Mouse (Mus musculus): ENCODE results near the gene Cenpv. TPM values are rescaled to one million over a fixed set of nuclear protein-coding genes. Genes with fewer than 3 reads are reported as not detected.

Cenpv gene
- total and polyA plus RNA-seq, 3 experiments: 149 to 2,878 (median 178) TPM

DNA sequence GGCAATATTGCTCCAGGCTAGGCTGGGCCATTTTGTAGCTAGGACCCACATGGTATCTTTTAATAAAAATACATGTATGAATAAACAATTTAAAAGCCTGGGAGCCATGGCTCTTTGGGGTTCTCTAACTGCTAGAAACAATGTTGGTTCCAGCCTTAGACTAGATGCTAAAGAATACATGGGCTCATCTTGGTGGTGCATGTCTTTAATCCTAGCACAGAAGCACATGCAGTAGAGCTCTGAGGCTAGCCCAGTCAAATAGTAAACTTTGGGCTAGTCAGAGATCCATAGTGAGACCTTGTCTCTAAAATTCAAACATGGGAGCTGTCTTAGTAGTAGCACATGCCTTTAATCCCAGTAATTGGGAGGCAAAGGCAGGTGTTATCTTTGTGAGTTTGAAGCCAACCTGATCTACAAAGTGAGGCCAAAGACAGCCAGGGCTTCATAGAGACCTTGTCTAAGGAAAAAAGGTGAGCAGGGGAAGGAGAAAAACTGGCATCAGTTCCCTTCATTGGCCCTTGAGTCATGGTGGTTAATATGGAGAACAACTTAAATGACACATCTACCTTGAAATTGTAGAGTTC is 16.0 kb upstream of the Cenpv start:
- Histone ChIP-seq H3K9ac (ENCODE audit: control insufficient read depth, low read depth, low read length, poor library complexity, severe bottlenecking) (no peak overlapping the region), H3K9me3 (replicated peaks; ENCODE audit: insufficient read depth, low read length) (no peaks in the 10 kb centered on the region), H3K27ac (ENCODE audit: control insufficient read depth, low read depth, low read length) (no peak overlapping the region)

DNA sequence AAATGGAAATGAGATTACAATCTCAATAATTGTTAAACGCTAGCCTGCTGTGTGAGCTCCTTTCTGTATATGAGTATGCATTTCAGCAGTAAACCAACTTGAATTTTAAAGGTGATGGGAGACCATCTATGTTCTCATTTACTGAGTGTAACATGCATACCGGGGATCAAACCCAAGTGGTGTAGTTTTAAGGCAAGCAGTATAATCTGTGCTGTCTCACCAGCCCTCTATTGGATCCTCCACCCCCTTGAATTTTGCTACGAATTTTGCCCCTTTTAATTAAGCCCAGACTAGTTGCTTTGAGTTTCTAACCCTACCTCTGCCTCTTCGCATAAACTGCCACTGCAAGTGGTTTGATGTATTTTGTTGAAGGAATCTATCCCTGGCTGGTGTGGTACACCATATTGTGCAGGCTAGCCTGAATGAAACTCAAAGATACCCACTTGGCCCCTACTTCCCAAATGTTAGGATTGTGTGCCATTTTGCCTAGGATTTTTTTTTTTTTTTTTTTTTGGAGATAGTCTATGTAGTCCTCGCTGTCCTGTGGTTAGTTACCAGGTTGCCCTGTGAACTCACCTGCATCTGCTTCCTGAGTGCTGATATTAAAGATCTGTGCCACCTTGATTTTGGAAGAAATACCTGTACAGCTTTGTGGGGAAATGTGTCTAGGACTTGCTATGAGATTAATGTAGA is 15.2 kb upstream of the Cenpv start:
- Histone ChIP-seq H3K9ac (ENCODE audit: control insufficient read depth, low read depth, low read length, poor library complexity, severe bottlenecking) (peak overlapping the region; percentile 66), H3K79me2 (ENCODE audit: control insufficient read depth, insufficient read depth, low read length, poor library complexity) (peaks cover 27% of the 10 kb centered on the region), H3K9me3 (replicated peaks; ENCODE audit: insufficient read depth, low read length) (no peaks in the 10 kb centered on the region), H3K27me3 (ENCODE audit: control insufficient read depth in 1 of 2, insufficient read depth in 2 of 2, low read length in 2 of 2) (no peaks in the 10 kb centered on the region), H3K27ac (ENCODE audit: control insufficient read depth, low read depth, low read length) (no peak overlapping the region), H3K4me3 (ENCODE audit: control insufficient read depth in 1 of 2, insufficient read depth in 1 of 2, low read depth in 2 of 2, low read length in 2 of 2) (peak overlapping the region; percentile 58 to 73), H3K4me1 (ENCODE audit: control insufficient read depth in 1 of 2, insufficient read depth in 2 of 2, low read length in 2 of 2) (peaks cover 5 to 19% of the 10 kb centered on the region in 2 experiments; a peak in 3 of 4 replicates), H3K36me3 (ENCODE audit: control insufficient read depth in 1 of 2, insufficient read depth in 2 of 2, low read length in 2 of 2) (peaks cover 10 to 25% of the 10 kb centered on the region in 2 experiments)
- TF ChIP-seq CHD2 (IDR thresholded peaks at IDR 0.05; ENCODE audit: low read length): peak; percentile 2
- TF ChIP-seq POLR2A (IDR thresholded peaks at IDR 0.05; ENCODE audit: control insufficient read depth in 1 of 2, insufficient read depth in 1 of 2, low read depth in 1 of 2, low read length in 2 of 2, poor library complexity in 1 of 2): peak; percentile 17 to 63; a peak in 3 of 4 replicates
- 0 out of 2 replicates have a peak, but pooled peaks have one; percentile 13 for TF ChIP-seq BHLHE40 (IDR thresholded peaks at IDR 0.05; ENCODE audit: borderline replicate concordance, low read depth, low read length)
- TF ChIP-seq TAL1 (IDR thresholded peaks at IDR 0.05; ENCODE audit: low read length): no peak
- TF ChIP-seq EP300 (IDR thresholded peaks at IDR 0.05; ENCODE audit: low read depth in 1 of 2, low read length in 2 of 2): no peak
- no peak for TF ChIP-seq MYB (IDR thresholded peaks at IDR 0.05; ENCODE audit: low read depth, low read length)
- no peak for TF ChIP-seq SMC3 (IDR thresholded peaks at IDR 0.05; ENCODE audit: low read depth, low read length)
- TF ChIP-seq MAFK (IDR thresholded peaks at IDR 0.05; ENCODE audit: borderline replicate concordance, low read depth, low read length): 0 out of 2 replicates have a peak, but pooled peaks have one; percentile 21
- peak; percentile 34; the same call in 1 of the 2 replicates for TF ChIP-seq E2F4 (IDR thresholded peaks at IDR 0.05; ENCODE audit: borderline replicate concordance, low read depth, low read length)
- TF ChIP-seq MXI1 (IDR thresholded peaks at IDR 0.05; ENCODE audit: low read depth, low read length): no peak
- TF ChIP-seq ZNF384 (IDR thresholded peaks at IDR 0.05; ENCODE audit: low read depth, low read length): peak; percentile 88
- TF ChIP-seq NELFE (IDR thresholded peaks at IDR 0.05; ENCODE audit: low read depth, low read length): no peak; the same call in 1 of the 2 replicates
- TF ChIP-seq ETS1 (IDR thresholded peaks at IDR 0.05; ENCODE audit: low read depth, low read length): no peak
- TF ChIP-seq ZC3H11A (IDR thresholded peaks at IDR 0.05; ENCODE audit: low read depth, low read length): no peak
- no peak for TF ChIP-seq ZMIZ1 (IDR thresholded peaks at IDR 0.05; ENCODE audit: low read depth, low read length)
- no peak for TF ChIP-seq JUND (IDR thresholded peaks at IDR 0.05; ENCODE audit: low read depth, low read length)
- TF ChIP-seq MEF2A (IDR thresholded peaks at IDR 0.05; ENCODE audit: extremely low read depth, insufficient replicate concordance, low read depth, low read length, poor library complexity, severe bottlenecking): no peak
- TF ChIP-seq ZKSCAN1 (IDR thresholded peaks at IDR 0.05; ENCODE audit: low read depth, low read length): no peak
- peak; percentile 94 for TF ChIP-seq POLR2AphosphoS2 (IDR thresholded peaks at IDR 0.05; ENCODE audit: low read length)
- TF ChIP-seq GABPA (IDR thresholded peaks at IDR 0.05; ENCODE audit: low read depth, low read length): no peak
- no peak; the same call in 1 of the 2 replicates for TF ChIP-seq CHD1 (IDR thresholded peaks at IDR 0.05; ENCODE audit: low read depth, low read length)
- TF ChIP-seq MAX (IDR thresholded peaks at IDR 0.05; ENCODE audit: low read length): no peak
- peak; percentile 52 for DNase-seq (ENCODE audit: low read depth, low spot score)

More for the DNA sequence above, 16.0 kb upstream of the Cenpv start:
- peaks cover 7 to 19% of the 10 kb centered on the region in 2 experiments; a peak in 3 of 4 replicates for H3K4me1 ChIP-seq (ENCODE audit: control insufficient read depth in 1 of 2, insufficient read depth in 2 of 2, low read length in 2 of 2)
- no peak overlapping the region for H3K4me3 ChIP-seq (ENCODE audit: control insufficient read depth in 1 of 2, insufficient read depth in 1 of 2, low read depth in 2 of 2, low read length in 2 of 2)
- no peak for TF ChIP-seq RAD21 (IDR thresholded peaks at IDR 0.05; ENCODE audit: low read depth, low read length)
- peak; percentile 11; the same call in 1 of the 2 replicates for TF ChIP-seq MYB (IDR thresholded peaks at IDR 0.05; ENCODE audit: low read depth, low read length)
- peak; percentile 8; the same call in 1 of the 2 replicates for TF ChIP-seq CHD2 (IDR thresholded peaks at IDR 0.05; ENCODE audit: low read length)
- peak; percentile 80; the same call in 1 of the 2 replicates for TF ChIP-seq ZMIZ1 (IDR thresholded peaks at IDR 0.05; ENCODE audit: low read depth, low read length)
- no peak for TF ChIP-seq MEF2A (IDR thresholded peaks at IDR 0.05; ENCODE audit: extremely low read depth, insufficient replicate concordance, low read depth, low read length, poor library complexity, severe bottlenecking)
- peak; percentile 58; the same call in 1 of the 2 replicates for TF ChIP-seq MYC (IDR thresholded peaks at IDR 0.05; ENCODE audit: low read depth, low read length)
- no peak for TF ChIP-seq SMC3 (IDR thresholded peaks at IDR 0.05; ENCODE audit: low read depth, low read length)
- no peak for TF ChIP-seq E2F4 (IDR thresholded peaks at IDR 0.05; ENCODE audit: borderline replicate concordance, low read depth, low read length)
- peak; percentile 49 for TF ChIP-seq MAX (IDR thresholded peaks at IDR 0.05; ENCODE audit: low read length)
- no peak for TF ChIP-seq HCFC1 (IDR thresholded peaks at IDR 0.05; ENCODE audit: low read depth, low read length)
- no peak for TF ChIP-seq ZKSCAN1 (IDR thresholded peaks at IDR 0.05; ENCODE audit: low read depth, low read length)
- no peak for TF ChIP-seq GATA1 (IDR thresholded peaks at IDR 0.05; ENCODE audit: low read depth, low read length)
- TF ChIP-seq MAFK (IDR thresholded peaks at IDR 0.05; ENCODE audit: borderline replicate concordance, low read depth, low read length): 0 out of 2 replicates have a peak, but pooled peaks have one; percentile 20
- no peak for TF ChIP-seq ETS1 (IDR thresholded peaks at IDR 0.05; ENCODE audit: low read depth, low read length)
- peak; percentile 1 to 28; a peak in 1 of 4 replicates for TF ChIP-seq POLR2A (IDR thresholded peaks at IDR 0.05; ENCODE audit: control insufficient read depth in 1 of 2, insufficient read depth in 1 of 2, low read depth in 1 of 2, low read length in 2 of 2, poor library complexity in 1 of 2)
- TF ChIP-seq POLR2AphosphoS2 (IDR thresholded peaks at IDR 0.05; ENCODE audit: low read length): peak; percentile 96
- 0 out of 2 replicates have a peak, but pooled peaks have one; percentile 33 for TF ChIP-seq MXI1 (IDR thresholded peaks at IDR 0.05; ENCODE audit: low read depth, low read length)
- TF ChIP-seq GABPA (IDR thresholded peaks at IDR 0.05; ENCODE audit: low read depth, low read length): no peak
- TF ChIP-seq JUND (IDR thresholded peaks at IDR 0.05; ENCODE audit: low read depth, low read length): no peak
- no peaks in the 10 kb centered on the region for H3K27me3 ChIP-seq (ENCODE audit: control insufficient read depth in 1 of 2, insufficient read depth in 2 of 2, low read length in 2 of 2)
- DNase-seq (ENCODE audit: low read depth, low spot score): peak; percentile 54
- H3K36me3 ChIP-seq (ENCODE audit: control insufficient read depth in 1 of 2, insufficient read depth in 2 of 2, low read length in 2 of 2): peaks cover 10 to 25% of the 10 kb centered on the region in 2 experiments
- H3K79me2 ChIP-seq (ENCODE audit: control insufficient read depth, insufficient read depth, low read length, poor library complexity): peaks cover 27% of the 10 kb centered on the region

Data from MEL (cell line).